Mouse (Mus musculus): ENCODE results near the gene Dync1i2.

- TF ChIP-seq CTCF (IDR thresholded peaks at IDR 0.05; ENCODE audit: low read depth, low read length), result no peak
- TF ChIP-seq GATA2 (IDR thresholded peaks at IDR 0.05; ENCODE audit: borderline replicate concordance, low read depth, low read length), result no peak
- no peak for TF ChIP-seq TAL1 (conservative IDR thresholded peaks at IDR 0.05; ENCODE audit: low read depth, low read length)
- TF ChIP-seq GATA1 (IDR thresholded peaks at IDR 0.05; ENCODE audit: borderline replicate concordance, low read length), result no peak
Observed at GRCm38 (mm10) chr2:71312067-71312466, 100.6 kb downstream of the Dync1i2 start.
